Mouse (Mus musculus) E14TG2a.4 (cell line): ENCODE data around the gene Tnfrsf9.
A peak's percentile ranks its signal among the peaks of the same experiment; 100 is the strongest.

Experiments used
- CTCF ChIP-seq: conservative IDR thresholded peaks from 2 replicates; pipeline ENCODE4 v1.5.1; 2014; ENCODE audit warnings: low read length
- POU5F1 ChIP-seq: IDR thresholded peaks from 2 replicates; pipeline ENCODE4 v1.6.1; 2014; ENCODE audit warnings: low read length, borderline replicate concordance

DNA sequence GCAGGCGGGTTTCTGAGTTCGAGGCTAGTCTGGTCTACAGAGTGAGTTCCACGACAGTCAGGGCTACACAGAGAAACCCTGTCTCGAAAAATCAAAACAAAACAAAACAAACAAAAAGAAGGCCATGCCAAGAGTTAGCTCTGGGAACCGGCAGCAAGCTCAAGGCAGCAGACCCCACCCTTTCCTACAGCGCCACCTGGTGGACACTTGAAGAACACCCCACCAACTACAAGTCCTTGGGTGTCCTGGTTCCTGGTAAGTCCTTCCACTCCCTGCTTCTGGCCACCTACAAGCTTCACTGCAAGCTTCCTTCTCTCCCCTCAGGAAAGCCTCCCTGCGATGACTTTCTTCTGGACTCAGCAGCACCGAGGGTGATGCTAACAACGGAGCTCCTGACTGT is 12.7 kb upstream of the Tnfrsf9 start:
- TF ChIP-seq CTCF, result peak; percentile 68
- no peak for TF ChIP-seq POU5F1
